ENCODE assay signal across 7 mouse cellular contexts in the genomic region with DNA sequence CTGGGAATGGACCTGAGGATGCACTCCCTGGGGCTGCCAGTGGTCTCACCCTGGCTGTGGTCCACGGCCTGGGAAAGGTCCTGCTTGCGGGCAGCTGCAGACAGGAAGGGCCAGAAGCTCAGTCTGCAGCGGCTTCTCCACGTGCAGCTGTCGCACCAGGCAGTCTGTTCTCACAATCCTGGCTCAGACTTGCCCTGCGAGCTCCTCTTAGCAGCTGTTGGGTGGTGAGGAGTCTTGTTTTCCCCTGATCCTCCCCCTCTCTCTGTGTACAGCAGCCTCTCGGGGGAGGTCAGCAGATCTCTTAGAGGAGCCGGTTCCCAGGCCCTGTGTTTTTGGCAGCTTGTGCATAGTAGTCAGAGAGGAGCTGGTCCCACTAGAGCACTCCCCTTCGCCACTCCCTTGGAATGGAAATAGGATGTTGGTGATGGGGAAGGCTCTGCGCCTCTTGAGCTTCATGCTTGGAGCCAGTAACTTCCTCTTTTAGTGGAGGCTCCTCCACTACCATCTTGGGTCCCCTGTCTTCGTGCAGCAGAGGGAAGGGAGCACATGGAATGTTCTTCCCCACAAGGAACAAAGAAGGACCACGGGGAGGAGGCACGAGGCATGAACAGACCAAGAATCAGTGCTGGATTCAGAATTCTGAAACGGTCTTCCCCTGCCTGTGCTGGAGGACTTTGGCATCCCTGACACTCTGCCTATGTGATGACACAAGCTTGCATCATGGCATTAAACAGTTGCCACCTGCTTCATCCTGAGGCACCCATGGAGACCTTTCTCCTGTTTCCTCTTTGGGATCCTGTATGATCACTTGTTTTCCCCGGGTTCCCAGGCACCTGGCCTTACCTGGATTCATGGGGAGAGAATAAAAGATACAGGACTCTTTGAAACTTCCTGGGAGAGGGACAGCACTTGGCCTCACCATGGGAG. TPM values are rescaled to one million over a fixed set of nuclear protein-coding genes. Genes with fewer than 3 reads are reported as not detected.
DNase-seq lines count a peak whose midpoint lies in the region; ATAC-seq lines count a peak whose summit lies in the region.

No protein-coding gene starts in this region.

- H3K27ac ChIP-seq in midbrain, embryonic 11.5 days (ENCODE audit: low read depth, low read length), result no peak overlapping the region
- no peak overlapping the region for H3K27ac ChIP-seq in midbrain, embryonic 15.5 days
- H3K27ac ChIP-seq in lung, embryonic 15.5 days, result peak overlapping the region; percentile 56
- peak overlapping the region; percentile 78 for H3K27ac ChIP-seq in stomach, embryonic 16.5 days (ENCODE audit: low read length)

- WGBS in midbrain, embryonic 11.5 days, result 78% methylated on average over 15 of the region's 15 CpGs
- WGBS in midbrain, embryonic 15.5 days, result 67% methylated on average over 15 of the region's 15 CpGs
- WGBS in lung, embryonic 15.5 days, result 57% methylated on average over 15 of the region's 15 CpGs
- WGBS in stomach, embryonic 16.5 days, result 53% methylated on average over 15 of the region's 15 CpGs

- no peaks in the 10 kb centered on the region for H3K4me1 ChIP-seq in midbrain, embryonic 11.5 days (ENCODE audit: control insufficient read depth, insufficient read depth, low read length)
- no peaks in the 10 kb centered on the region for H3K4me1 ChIP-seq in midbrain, embryonic 15.5 days
- peaks cover 37% of the 10 kb centered on the region for H3K4me1 ChIP-seq in lung, embryonic 15.5 days
- H3K4me1 ChIP-seq in stomach, embryonic 16.5 days (ENCODE audit: control insufficient read depth, insufficient read depth, low read length), result peaks cover 41% of the 10 kb centered on the region

- DNase-seq in midbrain, embryonic 11.5 days (ENCODE audit: low spot score, missing footprints), result no peak
- peak; percentile 79 for DNase-seq in gastrocnemius, adult 18-20 months (ENCODE audit: low spot score)
- peak; percentile 68 for DNase-seq in heart, postnatal 4 days
- DNase-seq in cerebellum, adult 11-12 months, result no peak

- no peaks in the 10 kb centered on the region for H3K27me3 ChIP-seq in midbrain, embryonic 11.5 days (ENCODE audit: control insufficient read depth, insufficient read depth, low read length)
- no peaks in the 10 kb centered on the region for H3K27me3 ChIP-seq in midbrain, embryonic 15.5 days (replicated peaks)
- H3K27me3 ChIP-seq in lung, embryonic 15.5 days, result no peaks in the 10 kb centered on the region
- no peaks in the 10 kb centered on the region for H3K27me3 ChIP-seq in stomach, embryonic 16.5 days (ENCODE audit: control insufficient read depth, insufficient read depth, low read length)

- no peak for ATAC-seq in midbrain, embryonic 11.5 days (ENCODE audit: low FRiP score)
- ATAC-seq in midbrain, embryonic 15.5 days (replicated peaks), result no peak
- peak; percentile 60; the same call in 1 of the 2 replicates for ATAC-seq in lung, embryonic 15.5 days (ENCODE audit: borderline replicate concordance, extremely low read depth, low FRiP score, low TSS enrichment)
- ATAC-seq in stomach, embryonic 16.5 days (ENCODE audit: insufficient read depth, low FRiP score), result peak; percentile 84

- peak overlapping the region; percentile 20; the same call in 1 of the 2 replicates for H3K9ac ChIP-seq in midbrain, embryonic 11.5 days (ENCODE audit: low read length)
- H3K9ac ChIP-seq in midbrain, embryonic 15.5 days, result no peak overlapping the region
- no peak overlapping the region for H3K9ac ChIP-seq in lung, embryonic 15.5 days
- no peak overlapping the region for H3K9ac ChIP-seq in stomach, embryonic 16.5 days (ENCODE audit: low read length)

- no peak overlapping the region for H3K4me2 ChIP-seq in midbrain, embryonic 11.5 days
- no peak overlapping the region for H3K4me2 ChIP-seq in midbrain, embryonic 15.5 days
- no peak overlapping the region for H3K4me2 ChIP-seq in lung, embryonic 15.5 days
- H3K4me2 ChIP-seq in stomach, embryonic 16.5 days (ENCODE audit: low read depth, low read length), result no peak overlapping the region

- no peak overlapping the region for H3K4me3 ChIP-seq in midbrain, embryonic 11.5 days (ENCODE audit: low read depth, low read length)
- no peak overlapping the region for H3K4me3 ChIP-seq in midbrain, embryonic 15.5 days
- no peak overlapping the region for H3K4me3 ChIP-seq in lung, embryonic 15.5 days
- no peak overlapping the region for H3K4me3 ChIP-seq in stomach, embryonic 16.5 days (replicated peaks; ENCODE audit: low read length)

- H3K9me3 ChIP-seq in midbrain, embryonic 11.5 days (ENCODE audit: control insufficient read depth, low read length), result no peaks in the 10 kb centered on the region
- H3K9me3 ChIP-seq in midbrain, embryonic 15.5 days, result no peaks in the 10 kb centered on the region
- no peaks in the 10 kb centered on the region for H3K9me3 ChIP-seq in lung, embryonic 15.5 days
- no peaks in the 10 kb centered on the region for H3K9me3 ChIP-seq in stomach, embryonic 16.5 days (replicated peaks; ENCODE audit: control insufficient read depth, low read length)

- H3K36me3 ChIP-seq in midbrain, embryonic 11.5 days (ENCODE audit: control insufficient read depth, insufficient read depth, low read length), result no peaks in the 10 kb centered on the region
- no peaks in the 10 kb centered on the region for H3K36me3 ChIP-seq in midbrain, embryonic 15.5 days (replicated peaks)
- peaks cover 31% of the 10 kb centered on the region for H3K36me3 ChIP-seq in lung, embryonic 15.5 days
- 0 out of 2 replicates have a peak, but pooled peaks cover 7% of the 10 kb centered on the region for H3K36me3 ChIP-seq in stomach, embryonic 16.5 days (ENCODE audit: control insufficient read depth, insufficient read depth, low read length)

RNA-seq across cellular contexts. Expression of a gene that starts 14.3 kb away (rescaled TPM):
- polyA plus RNA-seq in midbrain, embryonic 11.5 days (2014; fragmentation: Nextera tagmentation; extraction: Ambion mirVana), result 130 and 133 TPM in 2 replicates
- 143 TPM in 2 replicates for polyA plus RNA-seq in midbrain, embryonic 15.5 days (2015; fragmentation: Nextera tagmentation; extraction: Ambion mirVana)
- total RNA-seq in gastrocnemius, adult 18-20 months (2021), result 10 to 100 TPM; 43.9 to 44.1 TPM
- total RNA-seq in heart, postnatal 4 days (2021), result 10 to 100 TPM; 57.1 to 60.5 TPM
- 100 and 102 TPM in 2 replicates for polyA plus RNA-seq in lung, embryonic 15.5 days (2015; fragmentation: Nextera tagmentation; extraction: Ambion mirVana)
- 91.7 and 98.9 TPM in 2 replicates for polyA plus RNA-seq in stomach, embryonic 16.5 days (2015; fragmentation: Nextera tagmentation; extraction: Ambion mirVana)

RNA-seq across cellular contexts. Expression of a gene that starts 33.4 kb away (rescaled TPM):
- polyA plus RNA-seq in midbrain, embryonic 11.5 days (2014; fragmentation: Nextera tagmentation; extraction: Ambion mirVana), result 7.5 and 7.6 TPM in 2 replicates
- 2.2 and 2.3 TPM in 2 replicates for polyA plus RNA-seq in midbrain, embryonic 15.5 days (2015; fragmentation: Nextera tagmentation; extraction: Ambion mirVana)
- total RNA-seq in gastrocnemius, adult 18-20 months (2021), result 1 to 10 TPM; 1.6 to 2.6 TPM
- 10 to 100 TPM in 1 of 2 experiments, 1 to 10 TPM in 1; 8.4 to 11.5 TPM for total RNA-seq in heart, postnatal 4 days (2021)
- polyA plus RNA-seq in lung, embryonic 15.5 days (2015; fragmentation: Nextera tagmentation; extraction: Ambion mirVana), result 13.0 and 13.8 TPM in 2 replicates
- polyA plus RNA-seq in stomach, embryonic 16.5 days (2015; fragmentation: Nextera tagmentation; extraction: Ambion mirVana), result 11.6 and 13.9 TPM in 2 replicates

RNA-seq across cellular contexts. Expression of a gene that starts 43.7 kb away (rescaled TPM):
- 132 and 162 TPM in 2 replicates for polyA plus RNA-seq in midbrain, embryonic 11.5 days (2014; fragmentation: Nextera tagmentation; extraction: Ambion mirVana)
- 208 and 234 TPM in 2 replicates for polyA plus RNA-seq in midbrain, embryonic 15.5 days (2015; fragmentation: Nextera tagmentation; extraction: Ambion mirVana)
- total RNA-seq in gastrocnemius, adult 18-20 months (2021), result 100 to 1,000 TPM; 162 to 171 TPM
- total RNA-seq in heart, postnatal 4 days (2021), result 100 to 1,000 TPM; 111 to 133 TPM
- 147 and 157 TPM in 2 replicates for polyA plus RNA-seq in lung, embryonic 15.5 days (2015; fragmentation: Nextera tagmentation; extraction: Ambion mirVana)
- 155 and 171 TPM in 2 replicates for polyA plus RNA-seq in stomach, embryonic 16.5 days (2015; fragmentation: Nextera tagmentation; extraction: Ambion mirVana)

Comparison
In these comparisons a context has a peak if more than half of its experiments do, and no peak if none do; other contexts are left out.
1. ATAC-seq: peak in lung, embryonic 15.5 days (single experiment) and stomach, embryonic 16.5 days (single experiment); none in midbrain, embryonic 11.5 days (single experiment) and midbrain, embryonic 15.5 days (single experiment).
2. DNase-seq: peak in gastrocnemius, adult 18-20 months (single experiment) and heart, postnatal 4 days (single experiment); none in midbrain, embryonic 11.5 days (single experiment) and cerebellum, adult 11-12 months (single experiment).
3. H3K27ac ChIP-seq: peak in lung, embryonic 15.5 days (single experiment) and stomach, embryonic 16.5 days (single experiment); none in midbrain, embryonic 11.5 days (single experiment) and midbrain, embryonic 15.5 days (single experiment).